Mouse (Mus musculus) bone marrow, adult 2 months (tissue): ENCODE results near the gene Ppm1m.

Source experiments
- CTCF ChIP-seq: fragments of 200-500 bp; IDR thresholded peaks from 2 replicates; pipeline ENCODE4 v1.5.1; 2011; ENCODE audit warnings: low read length, control low read depth; ENCODE audit not compliant: control insufficient read depth, insufficient read depth
- POLR2A ChIP-seq: fragments of 200-500 bp; IDR thresholded peaks from 2 replicates; pipeline ENCODE4 v1.6.1; 2011; ENCODE audit warnings: low read depth, mild to moderate bottlenecking, control low read depth, low read length, borderline replicate concordance; ENCODE audit not compliant: control insufficient read depth

DNA sequence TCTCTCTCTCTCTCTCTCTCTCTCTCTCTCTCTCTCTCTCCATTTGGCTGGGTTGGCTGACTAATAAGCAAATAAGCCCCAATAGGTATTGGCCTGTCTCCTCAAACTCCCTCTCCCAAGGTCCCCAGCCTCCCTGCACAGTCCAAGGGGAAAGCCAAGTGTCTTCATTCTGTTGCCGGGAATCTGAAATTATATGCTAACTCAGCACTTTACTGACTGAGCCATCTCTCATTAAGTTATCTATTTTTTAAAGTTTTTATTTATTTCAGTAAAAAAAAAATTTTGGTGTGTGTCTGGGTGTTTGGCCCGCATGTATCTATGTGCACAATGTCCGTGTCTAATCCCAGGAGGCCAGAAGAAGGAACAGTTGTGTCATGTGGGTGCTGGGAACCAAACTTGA is 2.3 kb upstream of the Ppm1m start:
- TF ChIP-seq CTCF = no peak
- no peak for TF ChIP-seq POLR2A
